Mouse (Mus musculus): ENCODE data around the gene Uvrag. TPM values are rescaled to one million over a fixed set of nuclear protein-coding genes. Genes with fewer than 3 reads are reported as not detected.

Uvrag gene
- polyA plus RNA-seq, 1 experiment from 2014 or later = 18.7 TPM

DNA sequence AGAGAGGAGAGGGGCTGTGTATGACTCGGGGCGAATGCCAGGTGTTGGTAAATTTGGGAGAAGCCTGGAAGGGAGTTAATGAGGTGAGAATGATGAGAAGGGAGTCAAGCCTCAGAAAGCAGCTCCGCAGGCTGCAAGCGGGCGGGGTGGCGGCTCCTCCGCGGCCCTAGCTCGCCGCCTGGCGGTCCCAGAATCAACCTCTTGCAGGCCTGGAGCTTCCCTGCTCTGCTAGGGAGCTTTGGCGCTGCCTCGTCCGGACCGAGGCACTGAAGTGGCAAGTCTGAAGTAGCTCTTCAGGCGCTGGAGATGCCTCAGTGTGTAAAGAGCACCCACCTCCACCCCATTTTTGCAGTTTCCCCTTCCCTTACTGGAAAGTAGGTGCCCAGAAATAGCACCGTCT is 303.0 kb downstream of the Uvrag start:
- Histone ChIP-seq H3K4me3 (ENCODE audit: low read length) (peak overlapping the region; percentile 70), H3K27me3 (ENCODE audit: insufficient read depth, low read length) (peaks cover 73% of the 10 kb centered on the region), H3K9ac (replicated peaks; ENCODE audit: low read length) (peak overlapping the region; percentile 70), H3K27ac (ENCODE audit: low read length) (peak overlapping the region; percentile 16; the same call in 1 of the 2 replicates), H3K36me3 (ENCODE audit: insufficient read depth, low read length) (no peaks in the 10 kb centered on the region), H3K4me1 (ENCODE audit: insufficient read depth, low read length) (peaks cover 63% of the 10 kb centered on the region), H3K9me3 (ENCODE audit: low read length) (no peaks in the 10 kb centered on the region), H3K4me2 (replicated peaks; ENCODE audit: low read depth, low read length) (peak overlapping the region; percentile 97)
- ATAC-seq (ENCODE audit: low FRiP score, low TSS enrichment) = peak; percentile 79
- WGBS = 0% methylated on average over 17 of the region's 17 CpGs

DNA sequence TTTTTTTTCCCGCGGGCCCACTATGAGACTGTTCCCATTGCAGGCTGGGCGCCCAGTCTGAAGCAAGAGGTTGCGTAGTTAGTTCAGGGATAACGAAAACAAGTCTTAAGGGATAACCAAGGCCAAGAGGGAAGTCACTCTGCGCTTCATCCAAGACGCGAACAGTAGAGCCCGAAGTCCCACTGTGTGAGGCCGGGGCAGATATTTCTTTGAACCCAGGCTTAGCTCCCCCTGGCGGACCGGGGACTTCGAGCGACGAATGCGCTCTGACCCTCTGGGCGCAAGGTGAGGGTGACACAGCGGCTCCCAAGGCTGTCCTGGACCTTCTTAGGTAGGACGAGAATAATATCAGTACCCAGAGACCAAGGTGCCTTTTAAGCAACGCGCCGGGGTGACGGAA is 304.3 kb downstream of the Uvrag start:
- Histone ChIP-seq H3K4me3 (ENCODE audit: low read length) (peak overlapping the region; percentile 70), H3K9ac (replicated peaks; ENCODE audit: low read length) (peak overlapping the region; percentile 73), H3K9me3 (ENCODE audit: low read length) (no peaks in the 10 kb centered on the region), H3K36me3 (ENCODE audit: insufficient read depth, low read length) (no peaks in the 10 kb centered on the region), H3K4me1 (ENCODE audit: insufficient read depth, low read length) (peaks cover 69% of the 10 kb centered on the region), H3K4me2 (replicated peaks; ENCODE audit: low read depth, low read length) (peak overlapping the region; percentile 97), H3K27ac (ENCODE audit: low read length) (no peak overlapping the region; the same call in 1 of the 2 replicates), H3K27me3 (ENCODE audit: insufficient read depth, low read length) (peaks cover 81% of the 10 kb centered on the region)
- ATAC-seq (ENCODE audit: low FRiP score, low TSS enrichment) = no peak
- WGBS = 2% methylated on average over 23 of the region's 23 CpGs

DNA sequence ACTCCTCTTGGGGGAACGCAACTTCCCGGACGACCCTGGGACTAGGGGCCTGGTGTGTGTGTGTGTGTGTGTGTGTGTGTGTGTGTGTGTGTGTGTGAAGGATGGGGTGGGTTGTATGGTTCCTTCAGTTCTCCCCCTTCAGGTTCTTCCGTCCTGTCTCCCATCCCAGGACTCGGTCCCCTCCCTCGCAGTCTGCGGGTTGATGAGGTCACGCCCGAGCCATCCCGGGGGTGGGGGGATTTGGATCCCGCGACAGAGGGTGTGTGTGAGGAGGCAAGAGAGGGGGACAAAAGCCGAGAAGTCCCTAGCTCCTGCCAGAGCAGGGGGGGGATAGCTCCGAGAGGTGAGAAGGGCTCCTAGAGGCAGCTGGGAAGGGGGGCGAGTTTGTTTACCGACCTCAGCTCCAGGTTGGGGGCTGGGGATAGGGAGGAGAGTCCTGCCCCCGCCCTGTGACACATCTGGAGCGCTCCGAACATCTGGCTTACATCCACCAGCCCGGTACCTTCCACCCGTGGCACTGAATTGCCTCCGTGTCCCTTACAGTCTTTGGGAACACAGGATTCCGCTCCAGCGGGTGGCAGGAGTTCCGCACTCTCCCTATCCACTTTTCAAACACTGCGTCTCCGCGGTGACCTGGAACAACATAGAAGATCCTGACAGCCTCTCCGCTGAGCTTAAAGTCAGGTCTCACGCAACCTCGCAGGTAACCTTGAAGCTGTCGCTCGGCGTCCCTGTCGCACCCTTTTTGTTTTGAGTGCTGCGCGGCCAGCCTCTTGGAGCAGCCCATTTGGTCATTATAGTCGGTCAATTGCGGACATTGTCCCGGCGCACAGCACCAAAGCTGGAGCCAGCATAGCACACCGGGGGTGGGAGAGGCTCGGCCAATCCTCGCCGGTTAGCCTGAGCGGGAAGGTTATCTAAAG is 305.2 kb downstream of the Uvrag start:
- ATAC-seq (ENCODE audit: low FRiP score, low TSS enrichment) = no peak
- peaks cover 82% of the 10 kb centered on the region for H3K27me3 ChIP-seq (ENCODE audit: insufficient read depth, low read length)
- no peaks in the 10 kb centered on the region for H3K9me3 ChIP-seq (ENCODE audit: low read length)
- under 1% methylated on average over 46 of the region's 46 CpGs for WGBS
- H3K4me1 ChIP-seq (ENCODE audit: insufficient read depth, low read length) = peaks cover 69% of the 10 kb centered on the region
- H3K27ac ChIP-seq (ENCODE audit: low read length) = no peak overlapping the region; the same call in 1 of the 2 replicates
- peak overlapping the region; percentile 73 for H3K9ac ChIP-seq (replicated peaks; ENCODE audit: low read length)
- H3K4me2 ChIP-seq (replicated peaks; ENCODE audit: low read depth, low read length) = peak overlapping the region; percentile 97
- H3K4me3 ChIP-seq (ENCODE audit: low read length) = peak overlapping the region; percentile 70
- H3K36me3 ChIP-seq (ENCODE audit: insufficient read depth, low read length) = no peaks in the 10 kb centered on the region

Other genes starting within 250 kb of the Uvrag start
- gene Dgat2, start 41.6 kb upstream of the Uvrag start, polyA plus RNA-seq (2015; fragmentation: Nextera tagmentation; extraction: Ambion mirVana) = 41.6 and 43.4 TPM in 2 replicates
- 12.2 and 14.9 TPM in 2 replicates for gene Mogat2, start 97.5 kb upstream of the Uvrag start, polyA plus RNA-seq (2015; fragmentation: Nextera tagmentation; extraction: Ambion mirVana)
- 1.7 and 2.1 TPM in 2 replicates for gene Map6, start 126.3 kb upstream of the Uvrag start, polyA plus RNA-seq (2015; fragmentation: Nextera tagmentation; extraction: Ambion mirVana)
- gene Serpinh1, start 212.1 kb upstream of the Uvrag start, polyA plus RNA-seq (2015; fragmentation: Nextera tagmentation; extraction: Ambion mirVana) = 1,752 and 1,857 TPM in 2 replicates
- 20.5 TPM in 2 replicates for gene Gdpd5, start 240.3 kb upstream of the Uvrag start, polyA plus RNA-seq (2015; fragmentation: Nextera tagmentation; extraction: Ambion mirVana)

Measured in kidney, embryonic 16.5 days (tissue).